Mouse (Mus musculus): ENCODE measurements around the gene Olfr1346. TPM values are rescaled to one million over a fixed set of nuclear protein-coding genes. Genes with fewer than 3 reads are reported as not detected.
"Not testable (repeated sequence)": the region's sequence is repeated elsewhere in the genome, so short reads cannot be mapped to it uniquely, and the experiment has no call there.

Gene Olfr1346
- total RNA-seq (2022): not detected

- DNase-seq (ENCODE audit: low spot score in 2 of 2): no peak
These were observed at the start of gene Olfr1346 for GRCm38 (mm10) chr7:6466951-6467350. Olfr1346 (plus strand) TSS chr7:6467101.

GRCm38 (mm10) chr7:6419894-6420293 lies 47.0 kb upstream of the Olfr1346 start:
- no peak for DNase-seq (ENCODE audit: low spot score in 2 of 2)

GRCm38 (mm10) chr7:6429381-6429780 lies 37.5 kb upstream of the Olfr1346 start:
- DNase-seq (ENCODE audit: low spot score in 2 of 2): no peak

- no peak for DNase-seq (ENCODE audit: low spot score in 2 of 2)
These were observed 36.6 kb upstream of the Olfr1346 start for GRCm38 (mm10) chr7:6430342-6430741.

- DNase-seq (ENCODE audit: low spot score in 2 of 2): no peak
These were observed 28.5 kb upstream of the Olfr1346 start, which contains the start of gene Olfr1344 for GRCm38 (mm10) chr7:6438388-6438787. Olfr1344 (plus strand) TSS chr7:6438688.

- no peak for DNase-seq (ENCODE audit: low spot score in 2 of 2)
These were observed 25.7 kb upstream of the Olfr1346 start for GRCm38 (mm10) chr7:6441173-6441572.

- no peak for DNase-seq (ENCODE audit: low spot score in 2 of 2)
These were observed 19.1 kb upstream of the Olfr1346 start for GRCm38 (mm10) chr7:6447771-6448170.

- DNase-seq (ENCODE audit: low spot score in 2 of 2): no peak
These were observed 11.0 kb upstream of the Olfr1346 start, which contains the start of gene Olfr1336 for GRCm38 (mm10) chr7:6455868-6456267. Olfr1336 (plus strand) TSS chr7:6456168.

GRCm38 (mm10) chr7:6456399-6456798 lies 10.5 kb upstream of the Olfr1346 start:
- no peak for DNase-seq (ENCODE audit: low spot score in 2 of 2)

GRCm38 (mm10) chr7:6477633-6478032 lies 10.7 kb downstream of the Olfr1346 start:
- not testable (repeated sequence) for DNase-seq (ENCODE audit: low spot score in 2 of 2)

- DNase-seq (ENCODE audit: low spot score in 2 of 2): no peak
These were observed 19.9 kb downstream of the Olfr1346 start, which contains the start of gene Olfr5 for GRCm38 (mm10) chr7:6486841-6487240. Olfr5 (minus strand) TSS chr7:6486941.

- DNase-seq (ENCODE audit: low spot score in 2 of 2): no peak
These were observed 32.8 kb downstream of the Olfr1346 start, which contains the start of gene Olfr1347 for GRCm38 (mm10) chr7:6499655-6500054. Olfr1347 (minus strand) TSS chr7:6499755.

GRCm38 (mm10) chr7:6508648-6509047 lies 41.7 kb downstream of the Olfr1346 start, which contains the start of gene Olfr1348:
Olfr1348 (minus strand) TSS chr7:6508748.
- DNase-seq (ENCODE audit: low spot score in 2 of 2): no peak

- DNase-seq (ENCODE audit: low spot score in 2 of 2): no peak
These were observed 54.8 kb downstream of the Olfr1346 start for GRCm38 (mm10) chr7:6521666-6522065.

- no peak for DNase-seq (ENCODE audit: low spot score in 2 of 2)
These were observed 55.9 kb downstream of the Olfr1346 start, which contains the start of gene Olfr1349 for GRCm38 (mm10) chr7:6522850-6523249. Olfr1349 (minus strand) TSS chr7:6522950.

GRCm38 (mm10) chr7:6525001-6525400 lies 58.1 kb downstream of the Olfr1346 start:
- no peak for DNase-seq (ENCODE audit: low spot score in 2 of 2)

- no peak for DNase-seq (ENCODE audit: low spot score in 2 of 2)
These were observed 59.2 kb downstream of the Olfr1346 start for GRCm38 (mm10) chr7:6526141-6526540.

Other genes starting within 250 kb of the Olfr1346 start
- gene Zscan5b, start 244.8 kb upstream of the Olfr1346 start, total RNA-seq (2022): not detected
- gene Epp13, start 214.4 kb upstream of the Olfr1346 start, total RNA-seq (2022): not detected
- 1 to 10 TPM; 4.2 to 5.8 (median 4.8) TPM for gene Zfp667, start 180.5 kb upstream of the Olfr1346 start, total RNA-seq (2022)
- 1 to 10 TPM in 2 of 4 experiments, under 1 TPM in 2; 0.81 to 1.6 (median 1.1) TPM for gene Zfp583, start 135.8 kb upstream of the Olfr1346 start, total RNA-seq (2022)
- gene Gm3854, start 123.3 kb upstream of the Olfr1346 start, total RNA-seq (2022): under 1 TPM; 0.24 to 0.54 (median 0.48) TPM
- gene Zfp78, start 103.8 kb upstream of the Olfr1346 start, total RNA-seq (2022): 1 to 10 TPM; 2.7 to 4.7 (median 3.5) TPM
- gene Zfp28, start 83.8 kb upstream of the Olfr1346 start, total RNA-seq (2022): 1 to 10 TPM in 3 of 4 experiments, under 1 TPM in 1; 0.70 to 2.7 (median 1.1) TPM
- gene Smim17, start 68.4 kb upstream of the Olfr1346 start, total RNA-seq (2022): under 1 TPM in 3 of 4 experiments, not detected in 1; 0.11 to 0.85 (median 0.36) TPM
- gene Gm20715, start 56.8 kb upstream of the Olfr1346 start, total RNA-seq (2022): not detected
- gene Olfr1344, start 28.4 kb upstream of the Olfr1346 start, total RNA-seq (2022): not detected
- gene Olfr1336, start 10.9 kb upstream of the Olfr1346 start, total RNA-seq (2022): not detected
- not detected for gene Olfr5, start 19.8 kb downstream of the Olfr1346 start, total RNA-seq (2022)
- gene Olfr1347, start 32.7 kb downstream of the Olfr1346 start, total RNA-seq (2022): not detected
- not detected for gene Olfr1348, start 41.6 kb downstream of the Olfr1346 start, total RNA-seq (2022)
- not detected for gene Olfr1349, start 55.8 kb downstream of the Olfr1346 start, total RNA-seq (2022)
- gene Olfr1350, start 97.7 kb downstream of the Olfr1346 start, total RNA-seq (2022): not detected
- gene Zim1, start 229.3 kb downstream of the Olfr1346 start, total RNA-seq (2022): 1 to 10 TPM; 2.2 to 2.8 (median 2.5) TPM